Mouse (Mus musculus): ENCODE data around the gene Pomt1. TPM values are rescaled to one million over a fixed set of nuclear protein-coding genes. Genes with fewer than 3 reads are reported as not detected.

Pomt1 gene
- polyA plus RNA-seq, 1 experiment from 2014 or later, result 24.4 TPM

DNA sequence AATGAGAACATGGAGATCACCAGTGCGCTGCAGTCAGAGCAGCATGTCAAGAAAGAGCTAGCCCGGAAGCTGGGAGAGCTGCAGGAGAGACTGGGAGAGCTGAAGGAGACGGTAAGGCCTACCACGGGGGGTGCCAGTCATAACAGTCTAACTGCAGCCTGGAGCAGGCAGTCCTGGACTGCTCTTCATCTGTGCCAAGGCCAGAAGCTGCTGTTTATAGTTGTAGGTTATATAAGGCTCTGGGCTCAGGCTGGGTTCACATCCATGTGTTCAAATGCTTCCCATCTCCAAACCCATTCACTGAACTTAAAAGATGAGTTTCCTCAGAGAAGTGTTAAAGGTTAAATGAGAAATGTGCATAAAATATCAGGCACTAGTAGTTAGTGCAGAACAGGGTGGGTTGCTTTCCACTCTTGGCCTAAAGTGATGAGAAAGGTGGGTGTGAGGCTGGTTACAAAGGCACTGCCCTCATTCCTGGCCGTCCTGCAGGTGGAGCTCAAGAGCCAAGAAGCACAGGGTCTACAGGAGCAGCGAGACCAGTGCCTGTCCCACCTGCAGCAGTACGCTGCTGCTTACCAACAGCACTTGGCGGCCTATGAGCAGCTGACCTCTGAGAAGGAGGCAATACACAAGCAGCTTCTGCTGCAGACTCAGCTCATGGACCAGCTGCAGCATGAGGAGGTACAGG, 67.9 kb downstream of the Pomt1 start:
- Histone ChIP-seq H3K27me3 (ENCODE audit: control insufficient read depth, insufficient read depth, low read length) (no peaks in the 10 kb centered on the region), H3K27ac (ENCODE audit: low read depth, low read length) (no peak overlapping the region), H3K4me2 (replicated peaks; ENCODE audit: low read depth, low read length) (no peak overlapping the region), H3K36me3 (ENCODE audit: control insufficient read depth, insufficient read depth, low read length) (peaks cover 89% of the 10 kb centered on the region), H3K9ac (ENCODE audit: low read depth, low read length) (no peak overlapping the region), H3K9me3 (ENCODE audit: control insufficient read depth, low read length) (no peaks in the 10 kb centered on the region), H3K4me3 (ENCODE audit: low read length) (no peak overlapping the region), H3K4me1 (ENCODE audit: control insufficient read depth, insufficient read depth, low read length) (no peaks in the 10 kb centered on the region)
- peak; percentile 64; the same call in 1 of the 2 replicates for ATAC-seq (ENCODE audit: low FRiP score, low TSS enrichment)
- 58% methylated on average over 8 of the region's 8 CpGs for WGBS

Other genes starting within 250 kb of the Pomt1 start
- gene Fam78a, start 151.7 kb upstream of the Pomt1 start, polyA plus RNA-seq (2014; fragmentation: Nextera tagmentation; extraction: Ambion mirVana), result 1.2 and 1.7 TPM in 2 replicates
- gene Plpp7, start 141.1 kb upstream of the Pomt1 start, polyA plus RNA-seq (2014; fragmentation: Nextera tagmentation; extraction: Ambion mirVana), result 4.0 and 5.5 TPM in 2 replicates
- 65.8 and 73.1 TPM in 2 replicates for gene Prrc2b, start 85.5 kb upstream of the Pomt1 start, polyA plus RNA-seq (2014; fragmentation: Nextera tagmentation; extraction: Ambion mirVana)
- 64.1 and 64.3 TPM in 2 replicates for gene Uck1, start 23.6 kb downstream of the Pomt1 start, polyA plus RNA-seq (2014; fragmentation: Nextera tagmentation; extraction: Ambion mirVana)
- gene Golga2, start 50.8 kb downstream of the Pomt1 start, polyA plus RNA-seq (2014; fragmentation: Nextera tagmentation; extraction: Ambion mirVana), result 12.4 and 21.3 TPM in 2 replicates
- 142 and 529 TPM in 2 replicates for gene Swi5, start 51.5 kb downstream of the Pomt1 start, polyA plus RNA-seq (2014; fragmentation: Nextera tagmentation; extraction: Ambion mirVana)
- gene Ciz1, start 115.7 kb downstream of the Pomt1 start, polyA plus RNA-seq (2014; fragmentation: Nextera tagmentation; extraction: Ambion mirVana), result 36.2 and 50.3 TPM in 2 replicates
- gene Dnm1, start 116.7 kb downstream of the Pomt1 start, polyA plus RNA-seq (2014; fragmentation: Nextera tagmentation; extraction: Ambion mirVana), result 8.4 and 11.5 TPM in 2 replicates
- gene 1110008P14Rik, start 145.3 kb downstream of the Pomt1 start, polyA plus RNA-seq (2014; fragmentation: Nextera tagmentation; extraction: Ambion mirVana), result 50.1 and 52.0 TPM in 2 replicates
- 1.6 and 1.7 TPM in 2 replicates for gene Lcn2, start 151.7 kb downstream of the Pomt1 start, polyA plus RNA-seq (2014; fragmentation: Nextera tagmentation; extraction: Ambion mirVana)
- 32.2 and 36.4 TPM in 2 replicates for gene Ptges2, start 159.3 kb downstream of the Pomt1 start, polyA plus RNA-seq (2014; fragmentation: Nextera tagmentation; extraction: Ambion mirVana)
- gene Naif1, start 213.9 kb downstream of the Pomt1 start, polyA plus RNA-seq (2014; fragmentation: Nextera tagmentation; extraction: Ambion mirVana), result 6.4 and 6.8 TPM in 2 replicates
- gene Slc25a25, start 214.9 kb downstream of the Pomt1 start, polyA plus RNA-seq (2014; fragmentation: Nextera tagmentation; extraction: Ambion mirVana), result 10.7 and 14.8 TPM in 2 replicates

Data from kidney, embryonic 14.5 days (tissue).